Mouse (Mus musculus) adrenal gland, adult 8-10 months (tissue): Measurements from ENCODE around the gene Dnph1. TPM values are rescaled to one million over a fixed set of nuclear protein-coding genes. Genes with fewer than 3 reads are reported as not detected.

ENCODE experiments used
- DNase-seq: peaks from one replicate; pipeline ENCODE4 v3.0.0; 2022
- total RNA-seq, 4 experiments: library from RNA; stranded (reverse); gene quantifications; 2 replicates each; pipeline ENCODE4 v1.2.4; 2022

Dnph1 gene
- total RNA-seq, 4 experiments from 2014 or later: 4.5 to 6.9 (median 6.4) TPM

DNA sequence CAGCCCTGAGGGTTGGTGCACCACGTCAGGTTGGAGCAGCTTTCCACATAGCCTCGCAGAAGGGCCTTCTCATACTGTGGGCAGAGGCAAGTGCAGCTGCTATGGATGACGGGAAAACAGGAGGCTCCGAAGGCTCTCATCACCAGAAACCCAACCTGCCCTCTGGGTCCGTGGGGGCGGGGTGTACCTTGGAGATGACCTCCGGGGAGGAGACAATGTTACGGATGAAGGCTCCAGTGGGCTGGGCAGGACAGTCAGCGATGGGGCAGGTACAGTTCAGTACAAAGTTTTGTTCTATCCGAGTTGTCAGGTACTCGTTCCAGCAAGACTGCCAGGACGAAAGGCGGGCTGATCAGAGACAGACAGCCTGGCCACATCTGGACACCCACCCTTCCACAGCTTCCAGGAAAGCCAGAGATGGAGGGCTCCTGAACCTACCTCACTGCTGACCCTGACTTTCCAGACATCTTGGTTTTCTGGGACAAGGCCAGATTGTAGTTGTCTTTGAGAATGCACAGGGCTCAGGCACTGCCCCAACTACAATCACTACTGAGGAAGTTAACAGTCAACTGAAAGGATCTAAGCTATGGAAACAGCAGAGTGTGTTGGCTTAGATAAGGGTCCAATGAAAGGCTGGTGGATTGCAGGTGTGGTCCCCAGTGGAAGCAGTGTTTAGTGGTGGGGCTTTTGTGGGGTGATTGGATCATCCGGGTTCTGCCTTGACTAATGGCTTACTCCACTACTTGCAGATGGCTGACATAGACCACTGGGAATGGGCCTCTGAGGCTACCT, 7.5 kb downstream of the Dnph1 start:
- DNase-seq: no peak

DNA sequence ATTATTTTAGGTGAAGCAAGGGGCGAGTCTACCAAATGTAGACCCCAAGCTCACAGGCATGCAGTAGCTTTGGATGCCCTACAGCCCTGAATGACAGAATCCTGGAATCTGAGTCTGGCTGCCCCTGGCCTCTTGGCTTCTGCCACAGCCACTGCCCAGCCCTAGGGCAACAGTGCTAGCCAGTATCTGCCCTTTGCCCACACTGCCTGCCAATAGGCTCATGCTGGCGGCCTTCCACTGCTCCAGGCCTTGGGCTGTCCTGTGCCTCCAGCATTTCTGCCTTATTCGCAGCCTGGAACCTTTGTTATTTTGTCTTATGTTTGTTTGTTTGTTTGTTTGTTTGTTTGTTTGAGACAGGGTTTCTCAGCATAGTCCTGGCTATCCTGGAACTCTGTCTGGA, 9.1 kb downstream of the Dnph1 start:
- no peak for DNase-seq

GRCm38 (mm10) chr17:46511059-46511710, 14.7 kb downstream of the Dnph1 start:
- no peak for DNase-seq

GRCm38 (mm10) chr17:46513329-46513728, 16.8 kb downstream of the Dnph1 start:
- DNase-seq: no peak

GRCm38 (mm10) chr17:46519971-46520370, 23.5 kb downstream of the Dnph1 start:
- DNase-seq: no peak

- DNase-seq: no peak
Observed at GRCm38 (mm10) chr17:46520385-46520979, 24.0 kb downstream of the Dnph1 start.

DNA sequence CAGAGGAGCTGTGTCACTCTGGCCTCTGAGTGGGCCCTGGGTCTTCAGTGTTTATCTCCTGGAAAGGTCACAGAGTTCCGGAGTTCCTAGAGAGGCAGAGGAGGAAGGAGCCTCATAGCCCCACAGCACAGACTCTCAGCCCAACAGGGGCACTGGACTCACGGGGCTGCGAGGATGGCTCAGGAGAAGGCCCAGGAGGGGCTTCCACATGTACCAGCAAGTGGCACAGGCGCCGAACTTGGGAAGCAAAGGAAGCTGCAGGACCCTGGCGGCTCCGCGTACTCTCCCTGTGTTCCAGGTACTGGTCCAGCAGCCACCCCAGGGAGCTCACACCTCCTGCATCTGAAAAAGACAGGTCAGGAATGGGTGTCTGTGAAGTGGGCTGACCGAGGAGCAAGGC, 24.7 kb downstream of the Dnph1 start:
- DNase-seq: no peak

GRCm38 (mm10) chr17:46521963-46522668, 25.6 kb downstream of the Dnph1 start:
- DNase-seq: no peak

DNA sequence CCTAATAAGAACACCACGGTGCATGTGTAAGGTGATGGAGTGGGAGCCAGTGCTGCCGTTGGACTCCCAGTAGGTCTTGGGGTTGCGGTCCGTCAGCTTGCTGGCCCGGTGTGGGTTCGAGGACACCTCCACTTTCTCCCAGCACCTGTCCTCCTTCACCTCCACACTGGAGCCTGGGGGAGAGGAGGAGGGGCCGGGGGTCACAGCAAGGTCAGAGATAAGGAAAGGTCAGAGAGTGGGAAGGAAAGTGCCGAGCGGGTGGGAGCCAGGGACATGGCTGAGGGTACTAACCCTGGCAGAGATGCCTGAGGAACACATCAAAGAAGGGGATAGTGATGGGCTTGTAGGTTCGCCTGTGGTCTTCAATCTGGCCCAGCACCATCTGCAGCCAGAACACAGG, 28.6 kb downstream of the Dnph1 start:
- DNase-seq: no peak

DNA sequence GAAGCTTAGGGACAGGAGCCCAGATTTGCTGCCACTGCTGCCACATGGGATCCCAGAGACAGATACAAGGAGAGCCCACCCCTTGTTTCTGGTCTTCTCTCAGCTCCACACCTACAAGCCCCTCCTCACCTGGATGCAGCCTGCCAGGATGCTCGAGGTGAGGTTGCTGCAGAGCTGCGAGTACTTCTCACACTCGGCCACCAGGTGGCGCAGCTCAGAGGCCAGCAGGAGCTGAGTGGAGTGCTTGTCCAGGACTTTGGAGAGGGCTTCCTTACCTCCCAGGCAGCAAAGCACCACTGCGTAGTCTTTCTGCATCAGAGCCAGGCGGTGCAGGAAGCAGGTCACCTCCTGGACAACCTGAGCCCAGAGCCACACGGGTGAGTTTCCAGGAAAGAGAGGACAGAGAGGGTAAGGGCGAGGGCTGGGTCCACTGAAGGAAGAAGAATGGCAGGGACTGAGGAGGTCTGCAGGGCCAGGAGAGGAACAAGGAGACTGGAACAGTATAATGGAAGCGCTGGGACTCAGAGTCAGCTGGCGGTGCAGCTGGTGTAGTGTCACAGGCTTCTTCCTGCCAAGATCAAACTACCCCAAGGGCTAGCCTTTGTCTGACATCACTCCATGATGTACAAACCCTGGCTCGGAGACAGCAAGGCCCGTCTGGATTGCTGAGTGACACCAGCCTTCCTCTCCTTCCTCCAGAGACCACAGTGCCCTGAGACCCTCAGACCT, 29.2 kb downstream of the Dnph1 start:
- DNase-seq: peak; percentile 45

DNA sequence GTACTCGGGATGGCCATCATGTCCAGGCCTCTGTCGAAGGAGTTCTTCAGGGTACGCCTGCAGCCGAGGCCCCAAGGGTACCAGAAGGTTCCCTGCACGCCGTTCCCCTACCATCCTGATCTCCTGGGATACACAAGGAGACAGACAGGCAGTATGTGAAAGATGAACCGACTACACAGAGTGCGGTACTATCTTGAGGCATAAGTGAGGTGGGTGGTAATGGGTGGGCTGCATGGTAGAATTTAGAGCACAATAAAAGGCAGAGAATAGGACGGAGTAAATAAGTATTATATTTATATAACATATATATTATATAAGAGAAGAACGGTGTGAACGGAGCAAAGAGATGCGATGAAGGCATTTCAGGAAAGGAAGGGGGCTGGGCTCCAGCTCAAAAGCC, 47.1 kb downstream of the Dnph1 start:
- no peak for DNase-seq

DNA sequence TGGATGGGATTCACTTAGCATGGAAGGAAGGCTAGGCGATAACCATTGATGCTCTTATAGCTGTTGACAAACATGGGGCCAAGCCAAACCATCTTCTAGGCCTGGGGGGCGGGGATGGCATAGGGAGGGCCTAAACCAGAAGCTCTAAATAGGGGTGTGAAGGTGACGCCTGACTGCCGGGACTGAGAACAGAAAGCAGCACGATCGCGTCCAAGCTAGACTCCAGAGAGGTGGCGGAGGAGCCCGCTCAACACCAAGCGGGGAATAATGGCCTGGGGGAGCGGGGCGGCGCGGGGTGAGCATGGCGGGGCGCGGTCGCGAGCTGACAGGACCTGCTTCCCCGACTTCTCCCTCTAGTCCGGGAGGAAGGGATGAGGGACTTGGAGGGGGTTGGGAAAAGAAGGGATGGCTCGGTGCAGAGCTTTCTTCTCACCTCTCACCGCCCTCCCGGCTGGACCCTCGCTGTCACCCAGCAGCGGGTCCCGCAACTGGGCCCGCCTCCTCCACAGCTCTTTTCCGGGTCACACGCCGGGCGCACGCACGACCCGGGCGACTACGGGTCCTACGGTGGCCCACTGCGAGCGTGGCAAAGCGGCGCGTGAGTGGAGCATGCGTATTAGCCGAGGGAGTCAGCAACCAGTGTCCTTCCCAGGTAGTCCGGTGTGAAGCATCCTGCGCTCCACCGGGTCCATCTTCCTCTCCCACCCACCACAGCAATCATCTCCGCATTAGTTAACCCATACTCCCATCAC, 49.5 kb downstream of the Dnph1 start, which contains the start of gene Cul9:
Cul9 (minus strand) TSS at position 576 of the 752 bp plus-strand sequence.
- peak; percentile 83 for DNase-seq

DNA sequence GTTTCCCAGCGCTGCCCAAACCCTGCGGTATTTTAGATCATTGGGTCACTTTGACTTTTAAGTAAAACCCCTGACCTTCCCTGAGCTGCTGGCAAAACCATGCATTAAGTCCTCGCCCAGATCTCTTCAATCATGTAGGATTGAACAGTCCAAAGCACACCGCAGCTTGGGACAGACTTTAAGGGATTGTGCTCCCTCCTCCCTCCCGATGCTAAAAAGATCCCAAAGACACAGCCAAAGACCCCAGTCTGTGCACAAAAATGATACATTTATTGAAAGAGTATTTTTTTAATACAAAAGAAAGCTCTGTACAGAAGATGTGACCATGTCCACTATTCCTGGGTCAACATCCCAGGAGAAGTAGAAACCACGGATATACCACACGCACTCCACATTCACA, 50.1 kb downstream of the Dnph1 start:
- no peak for DNase-seq

DNA sequence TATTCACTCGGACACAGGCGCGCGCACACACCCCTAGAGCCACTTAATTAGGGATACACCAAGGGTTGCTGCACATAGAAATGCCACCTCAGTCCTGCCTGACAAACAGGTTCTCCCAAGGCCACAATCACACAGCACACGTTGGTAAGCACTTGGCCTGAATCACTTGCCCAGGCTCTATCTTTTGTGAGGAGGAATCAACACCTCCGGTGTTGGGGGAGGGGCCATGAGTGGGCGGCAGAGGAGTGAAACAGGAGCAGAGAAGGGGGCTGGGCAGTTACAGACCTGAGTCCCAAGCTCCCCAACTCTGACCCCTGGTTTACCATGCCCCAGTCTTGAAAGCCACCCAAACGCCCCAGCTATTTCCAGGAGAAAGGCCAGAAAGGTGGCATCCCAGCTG, 50.5 kb downstream of the Dnph1 start:
- DNase-seq: no peak

DNA sequence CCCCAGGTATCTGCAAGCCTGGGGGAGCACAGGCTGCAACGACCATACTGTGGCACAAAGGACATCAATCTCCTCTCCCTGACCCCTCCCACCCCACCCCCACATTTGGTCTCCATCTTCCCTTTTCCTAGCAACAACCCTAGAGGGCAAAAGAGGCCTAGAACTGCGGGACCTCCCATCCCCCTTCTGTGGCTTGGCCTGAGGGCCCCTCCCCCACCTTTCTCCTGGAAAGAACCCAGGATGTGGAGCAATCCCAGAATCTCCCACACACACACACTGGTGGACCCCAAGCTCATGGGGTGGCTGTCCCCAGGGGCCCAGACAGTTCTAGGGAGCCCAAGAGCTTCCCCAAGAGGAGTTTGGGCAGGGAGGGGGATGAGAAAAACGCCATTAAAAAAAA, 51.4 kb downstream of the Dnph1 start:
- no peak for DNase-seq

- no peak for DNase-seq
Observed at GRCm38 (mm10) chr17:46548741-46549140, 52.2 kb downstream of the Dnph1 start.

DNA sequence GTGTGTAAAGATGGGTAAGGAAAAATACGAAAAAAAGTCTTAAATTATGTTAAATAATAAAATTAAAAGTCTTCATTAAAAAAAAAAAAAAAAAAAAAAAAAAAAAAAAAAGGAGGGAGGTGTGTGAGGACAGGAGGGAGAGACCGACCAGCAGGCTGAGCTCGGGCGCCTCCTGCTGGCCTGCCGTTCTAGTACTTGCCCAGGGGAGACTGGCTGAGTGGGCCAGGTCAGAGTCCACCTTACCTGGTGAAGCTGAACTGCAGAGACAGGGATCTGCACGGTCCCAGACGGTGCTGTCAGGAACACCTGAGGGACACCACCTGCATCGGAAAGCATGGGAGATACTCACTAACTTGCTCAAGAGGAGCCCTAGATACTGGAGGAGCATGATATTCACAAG, 52.7 kb downstream of the Dnph1 start:
- no peak for DNase-seq
